Mouse (Mus musculus) 416B (cell line): ENCODE measurements around the gene Dock2.
"Not testable (repeated sequence)": the region's sequence is repeated elsewhere in the genome, so short reads cannot be mapped to it uniquely, and the experiment has no call there.

ENCODE experiments used
- DNase-seq: peaks from one replicate; pipeline ENCODE4 v3.0.0; 2011; ENCODE audit warnings: low read depth

Gene Dock2

DNA sequence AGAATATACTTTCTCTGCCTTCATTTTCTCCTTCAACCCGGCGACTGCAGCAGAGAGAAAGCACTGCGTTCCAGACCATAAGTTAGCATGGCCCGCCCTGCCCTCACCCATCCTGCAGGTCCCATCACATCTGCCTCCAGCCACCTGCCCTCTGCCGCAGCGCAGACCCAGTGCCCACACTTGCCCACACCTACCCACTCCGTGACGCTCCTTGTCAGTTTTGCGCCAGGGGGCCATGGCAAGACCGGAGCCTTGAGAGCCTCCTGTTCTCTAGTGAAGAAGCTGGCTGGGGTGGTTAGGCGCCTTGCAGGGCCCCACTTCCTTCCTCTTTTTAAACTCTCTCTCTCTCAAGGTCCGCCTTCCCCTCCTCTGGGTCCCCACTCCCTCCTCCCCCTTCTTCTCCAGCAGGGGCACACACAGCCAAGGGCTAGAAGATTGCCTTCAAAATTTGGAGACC, at the start of gene Dock2:
Dock2 (minus strand) TSS at position 306 of the 457 bp plus-strand sequence.
- DNase-seq, result peak; percentile 91

- DNase-seq, result peak; percentile 12
These were observed 49.0 kb upstream of the Dock2 start for GRCm38 (mm10) chr11:34832678-34833077.

DNA sequence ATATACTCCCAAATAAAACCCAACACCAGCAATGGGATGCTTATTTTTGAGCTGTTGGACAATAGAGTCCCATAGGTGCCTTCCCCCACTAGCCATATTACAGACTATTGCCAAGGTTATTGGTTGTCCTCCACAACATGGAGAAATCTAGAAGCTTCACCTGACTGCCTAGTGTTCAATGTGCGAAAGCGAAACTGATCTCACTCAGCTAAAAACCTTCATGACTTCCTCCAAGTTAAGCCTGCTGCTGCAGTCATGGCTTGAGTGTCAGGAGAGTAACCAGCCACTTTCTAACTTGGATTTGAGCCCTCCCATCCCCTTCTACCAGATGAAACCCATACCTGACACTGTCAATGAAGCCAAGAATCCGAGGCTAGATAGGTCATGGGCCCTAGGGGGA, 44.1 kb upstream of the Dock2 start:
- DNase-seq, result no peak

DNA sequence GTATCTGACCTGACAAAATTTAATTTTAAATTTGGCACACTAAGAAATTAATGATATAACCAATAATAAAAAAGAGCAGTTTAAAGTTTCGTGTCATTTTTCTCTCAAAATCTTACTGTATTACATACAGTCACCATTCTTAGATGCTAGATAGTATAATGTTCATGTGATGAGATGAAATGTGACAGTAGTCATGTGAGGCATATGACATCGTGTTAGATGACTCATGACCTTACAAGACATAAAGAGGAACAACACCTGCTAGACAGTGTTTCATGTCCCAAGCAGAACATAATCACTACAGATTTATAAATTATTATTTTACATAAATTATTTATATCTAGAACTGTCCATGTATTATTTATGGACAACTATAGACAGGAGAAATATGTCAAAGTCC, 43.2 kb upstream of the Dock2 start:
- DNase-seq, result peak; percentile 60

- DNase-seq, result no peak
These were observed 41.1 kb upstream of the Dock2 start for GRCm38 (mm10) chr11:34824791-34825190.

- peak; percentile 67 for DNase-seq
These were observed 31.1 kb upstream of the Dock2 start for GRCm38 (mm10) chr11:34814767-34815166.

- DNase-seq, result no peak
These were observed 30.6 kb upstream of the Dock2 start for GRCm38 (mm10) chr11:34814319-34814718.

DNA sequence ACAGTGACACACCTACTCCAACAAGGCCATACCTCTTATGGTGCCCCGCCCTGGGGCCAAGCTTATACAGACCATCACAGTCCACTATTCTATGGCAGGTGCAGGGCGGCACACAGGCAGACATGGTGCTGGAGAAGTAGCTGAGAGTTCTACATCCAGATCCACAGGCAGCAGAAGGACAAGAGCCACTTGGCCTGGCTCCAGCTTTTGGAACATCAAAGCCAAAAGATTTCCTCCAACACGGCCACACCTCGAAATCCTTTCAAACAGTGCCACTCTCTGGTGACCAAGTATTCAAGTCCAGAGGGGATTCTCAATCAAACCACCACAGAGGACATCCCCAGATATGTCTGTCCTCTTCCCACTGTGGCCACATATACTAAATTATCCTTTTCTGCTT, 21.3 kb upstream of the Dock2 start:
- peak; percentile 11 for DNase-seq

GRCm38 (mm10) chr11:34798066-34798465, 14.4 kb upstream of the Dock2 start:
- DNase-seq, result not testable (repeated sequence)

GRCm38 (mm10) chr11:34796097-34796496, 12.4 kb upstream of the Dock2 start:
- DNase-seq, result peak; percentile 77

DNA sequence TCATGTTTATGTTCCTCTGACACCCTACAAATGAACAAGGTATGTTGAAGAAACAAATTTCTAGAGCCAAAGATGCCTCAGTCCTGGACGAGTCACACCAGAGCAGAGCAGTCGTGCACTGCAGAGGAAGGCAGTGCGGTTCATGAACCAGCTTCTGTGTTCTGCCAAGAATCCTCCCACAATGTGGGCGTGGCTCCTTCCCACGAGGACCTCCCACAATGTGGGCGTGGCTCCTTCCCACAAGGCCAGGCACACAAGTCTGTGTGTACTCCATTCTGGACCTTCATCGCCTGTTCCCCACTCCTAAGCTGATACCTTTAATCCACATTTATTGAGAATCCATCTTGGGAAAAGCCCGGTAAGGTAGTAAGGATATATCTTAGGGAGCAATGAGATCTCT, 8.2 kb upstream of the Dock2 start:
- peak; percentile 63 for DNase-seq

GRCm38 (mm10) chr11:34784864-34785263, 1.2 kb upstream of the Dock2 start:
- DNase-seq, result no peak

GRCm38 (mm10) chr11:34782516-34783430, 919 bp downstream of the Dock2 start:
- DNase-seq, result peak; percentile 94

GRCm38 (mm10) chr11:34780786-34781185, 2.9 kb downstream of the Dock2 start:
- no peak for DNase-seq

DNA sequence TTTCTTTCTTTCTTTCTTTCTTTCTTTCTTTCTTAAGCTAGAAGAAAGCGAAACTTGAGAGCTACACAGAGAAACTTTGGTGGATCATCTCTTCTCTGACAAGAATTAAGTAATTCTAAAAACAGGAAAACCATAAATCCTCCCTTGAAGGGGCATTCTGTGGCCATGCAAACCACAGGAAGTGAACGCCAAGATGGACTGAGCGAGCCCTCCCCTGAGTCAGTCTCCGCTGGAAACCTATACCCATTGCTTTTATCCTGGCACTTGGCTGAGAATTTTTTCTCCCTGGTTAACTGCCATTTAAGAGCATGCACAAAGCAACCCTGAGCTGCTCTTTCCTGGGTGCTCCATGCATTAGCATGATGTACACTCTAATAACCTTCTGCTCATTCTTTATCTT, 3.7 kb downstream of the Dock2 start:
- DNase-seq, result peak; percentile 87

GRCm38 (mm10) chr11:34778351-34778750, 5.3 kb downstream of the Dock2 start:
- DNase-seq, result peak; percentile 17

GRCm38 (mm10) chr11:34777529-34777928, 6.2 kb downstream of the Dock2 start:
- no peak for DNase-seq

- no peak for DNase-seq
These were observed 7.6 kb downstream of the Dock2 start for GRCm38 (mm10) chr11:34776054-34776453.

DNA sequence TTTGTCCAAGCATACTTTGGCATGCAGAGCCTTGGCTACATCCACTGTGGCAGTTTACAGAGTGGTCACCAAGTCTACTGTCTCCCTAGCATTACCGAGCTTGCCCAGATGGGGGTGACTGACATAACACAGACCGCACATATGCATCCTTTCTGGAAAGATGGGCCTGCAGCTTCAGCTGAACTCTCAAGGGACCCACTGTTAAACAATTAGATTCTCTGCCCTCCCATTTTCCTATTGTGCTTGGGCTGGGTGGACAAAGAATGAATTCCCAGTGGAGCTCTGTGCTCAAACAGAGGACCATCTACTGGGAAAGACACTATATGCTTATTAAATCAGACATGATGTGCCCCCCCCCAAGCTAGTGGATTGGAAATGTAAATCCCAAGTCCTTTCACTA, 9.1 kb downstream of the Dock2 start:
- DNase-seq, result peak; percentile 41

DNA sequence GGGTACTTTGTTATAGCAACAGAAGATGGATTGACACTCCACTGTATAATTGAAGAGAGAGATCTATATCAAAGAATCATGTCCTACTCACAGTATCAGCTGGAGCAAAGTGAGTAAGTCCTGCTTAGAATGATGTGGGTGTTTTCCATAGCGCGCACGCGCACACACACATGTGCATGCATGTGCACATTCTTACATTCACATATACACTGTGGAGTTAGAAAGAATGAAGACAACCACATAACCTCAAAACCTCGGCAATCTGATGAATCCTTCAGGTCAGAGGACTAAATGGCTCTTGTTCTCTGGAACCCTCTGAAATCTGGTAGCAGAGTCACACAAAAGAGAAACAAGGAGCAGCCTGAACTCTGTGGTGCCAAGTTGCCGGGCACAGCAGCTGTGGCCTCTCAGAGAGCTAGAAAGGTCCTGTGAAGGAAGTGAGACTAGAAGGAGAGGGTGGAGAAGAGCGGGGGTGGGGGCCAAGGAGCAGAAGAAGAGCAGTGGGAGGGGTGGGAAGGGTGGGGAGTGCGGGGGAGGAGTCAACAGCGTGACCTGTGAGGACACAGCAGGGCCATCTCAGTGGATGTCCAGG, 10.3 kb downstream of the Dock2 start:
- no peak for DNase-seq

DNA sequence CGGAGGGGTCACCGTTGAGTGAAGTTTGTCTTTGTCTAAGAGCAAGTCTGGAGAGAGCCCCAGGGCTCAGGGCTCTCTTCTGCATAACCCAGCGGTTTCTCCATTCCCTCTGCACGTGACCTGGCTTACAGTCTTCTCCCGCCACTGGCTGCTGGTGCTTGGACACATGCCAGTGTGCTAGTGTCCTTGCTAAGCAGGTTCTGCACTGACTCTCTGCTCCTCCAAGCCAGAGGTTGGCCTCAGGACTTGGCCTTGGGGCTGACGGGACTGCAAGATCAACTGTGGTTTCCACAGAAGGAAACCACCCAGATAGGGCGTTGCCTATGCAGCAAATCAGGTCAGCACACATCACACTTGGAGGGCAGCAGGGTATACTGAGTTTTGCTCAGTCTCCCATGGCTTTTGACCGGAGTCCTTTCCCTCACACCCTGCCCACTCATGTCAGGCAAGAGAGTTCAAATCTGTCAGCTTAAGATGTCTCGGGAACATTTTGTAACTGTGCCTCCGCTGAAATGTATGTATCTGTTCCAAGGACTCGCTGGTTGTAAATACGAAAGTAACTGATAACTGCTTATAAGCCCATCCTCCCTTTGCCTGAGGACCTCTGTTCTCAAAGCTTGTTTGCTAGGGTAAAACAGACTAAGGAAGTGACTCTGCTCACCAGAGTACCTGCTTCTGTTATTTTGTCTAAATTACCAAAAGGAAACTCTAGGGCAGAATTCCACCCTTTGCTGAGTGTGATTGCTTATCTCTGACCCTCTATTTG, 12.3 kb downstream of the Dock2 start:
- DNase-seq, result peak; percentile 99

GRCm38 (mm10) chr11:34770666-34771065, 13.0 kb downstream of the Dock2 start:
- peak; percentile 60 for DNase-seq

GRCm38 (mm10) chr11:34769946-34770345, 13.7 kb downstream of the Dock2 start:
- no peak for DNase-seq
